Mouse (Mus musculus) CD4-positive, CD25-positive, alpha-beta regulatory T cell, adult 2 months (primary cell): ENCODE measurements around the gene Sfpq.
"Not testable (repeated sequence)": the region's sequence is repeated elsewhere in the genome, so short reads cannot be mapped to it uniquely, and the experiment has no call there.

ENCODE experiments used
- DNase-seq: peaks from one replicate; pipeline ENCODE4 v3.0.0-alpha.2; 2012; ENCODE audit warnings: low read depth, low spot score

Sfpq gene

DNA sequence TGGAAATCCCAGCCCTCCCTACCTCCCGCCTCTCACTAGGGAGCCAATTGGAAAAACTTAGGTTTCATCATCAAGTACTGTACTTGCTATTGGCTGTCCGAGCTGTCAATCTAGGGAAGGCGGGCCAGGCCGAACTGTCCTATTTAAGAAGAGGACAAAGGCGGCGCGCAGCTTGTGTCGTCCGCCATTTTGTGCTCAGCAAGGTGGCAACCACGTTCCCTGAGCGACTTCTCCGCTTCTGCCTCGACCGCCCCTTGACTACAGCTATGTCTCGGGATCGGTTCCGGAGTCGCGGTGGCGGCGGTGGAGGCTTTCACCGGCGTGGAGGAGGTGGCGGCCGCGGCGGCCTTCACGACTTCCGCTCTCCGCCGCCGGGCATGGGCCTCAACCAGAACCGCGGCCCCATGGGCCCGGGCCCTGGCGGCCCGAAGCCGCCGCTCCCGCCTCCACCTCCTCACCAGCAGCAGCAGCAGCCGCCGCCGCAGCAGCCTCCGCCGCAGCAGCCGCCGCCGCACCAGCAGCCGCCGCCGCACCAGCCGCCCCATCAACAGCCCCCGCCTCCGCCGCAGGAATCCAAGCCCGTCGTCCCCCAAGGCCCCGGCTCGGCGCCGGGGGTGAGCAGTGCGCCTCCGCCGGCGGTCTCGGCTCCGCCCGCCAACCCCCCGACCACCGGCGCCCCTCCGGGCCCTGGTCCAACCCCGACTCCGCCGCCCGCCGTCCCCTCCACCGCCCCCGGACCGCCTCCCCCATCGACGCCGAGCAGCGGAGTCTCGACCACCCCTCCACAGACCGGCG lies at the start of gene Sfpq:
Sfpq (plus strand) TSS at position 174 of the 795 bp plus-strand sequence.
- DNase-seq, result peak; percentile 98

DNA sequence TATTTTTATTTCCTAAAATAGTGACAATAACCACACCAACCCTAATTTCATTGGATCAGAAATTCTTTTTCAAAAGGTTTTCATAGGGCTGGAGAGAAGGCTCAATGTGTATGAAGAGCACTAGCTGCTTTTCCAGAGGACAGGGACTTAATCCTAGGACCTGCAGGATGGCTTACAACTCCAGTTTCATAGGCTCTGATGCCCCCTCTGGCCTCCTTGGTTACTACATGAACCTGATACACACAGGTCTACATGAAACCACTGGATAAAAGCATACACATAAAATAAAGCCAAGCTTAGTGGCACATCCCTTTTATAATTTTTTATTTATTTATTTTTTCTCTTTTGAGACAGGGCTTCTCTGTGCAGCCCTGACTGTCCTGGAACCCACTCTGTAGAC lies 43.7 kb upstream of the Sfpq start:
- peak; percentile 65 for DNase-seq

DNA sequence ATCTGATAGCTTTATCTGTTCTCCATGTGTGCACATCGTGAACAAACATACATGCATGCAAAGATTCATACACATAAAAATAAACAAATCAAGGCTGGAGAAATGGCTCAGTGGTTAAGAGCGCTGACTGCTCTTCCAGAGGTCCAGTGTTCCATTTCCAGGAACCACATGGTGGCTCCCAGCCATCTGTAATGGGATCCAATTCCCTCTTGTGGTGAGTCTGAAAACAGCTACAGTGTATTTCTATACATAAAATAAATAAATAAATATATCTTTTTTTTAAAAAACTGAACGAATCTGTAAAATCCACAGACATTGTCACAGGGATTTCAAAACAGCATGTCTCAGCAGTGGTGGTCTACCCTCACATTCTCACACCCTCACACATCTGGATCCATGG lies 42.4 kb upstream of the Sfpq start:
- no peak for DNase-seq

DNA sequence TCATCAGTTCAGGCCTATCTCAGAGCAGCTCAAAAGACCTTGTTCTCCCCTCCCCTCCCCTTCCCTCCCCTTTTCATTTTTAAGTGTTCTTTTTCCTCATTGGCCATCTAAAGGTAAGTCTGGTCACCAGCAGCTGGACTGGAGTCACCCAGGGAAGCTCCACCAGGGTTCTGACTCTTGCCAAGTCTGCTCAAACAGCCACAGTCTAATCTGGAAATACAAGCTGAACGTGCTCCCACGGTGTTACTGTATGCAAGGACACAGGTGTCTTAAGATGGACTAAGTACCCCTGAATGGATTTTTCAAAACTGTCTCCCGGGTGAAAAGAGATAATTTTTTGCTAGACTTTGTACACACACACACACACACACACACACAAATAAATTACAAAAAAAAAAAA lies 37.8 kb upstream of the Sfpq start:
- DNase-seq, result no peak

DNA sequence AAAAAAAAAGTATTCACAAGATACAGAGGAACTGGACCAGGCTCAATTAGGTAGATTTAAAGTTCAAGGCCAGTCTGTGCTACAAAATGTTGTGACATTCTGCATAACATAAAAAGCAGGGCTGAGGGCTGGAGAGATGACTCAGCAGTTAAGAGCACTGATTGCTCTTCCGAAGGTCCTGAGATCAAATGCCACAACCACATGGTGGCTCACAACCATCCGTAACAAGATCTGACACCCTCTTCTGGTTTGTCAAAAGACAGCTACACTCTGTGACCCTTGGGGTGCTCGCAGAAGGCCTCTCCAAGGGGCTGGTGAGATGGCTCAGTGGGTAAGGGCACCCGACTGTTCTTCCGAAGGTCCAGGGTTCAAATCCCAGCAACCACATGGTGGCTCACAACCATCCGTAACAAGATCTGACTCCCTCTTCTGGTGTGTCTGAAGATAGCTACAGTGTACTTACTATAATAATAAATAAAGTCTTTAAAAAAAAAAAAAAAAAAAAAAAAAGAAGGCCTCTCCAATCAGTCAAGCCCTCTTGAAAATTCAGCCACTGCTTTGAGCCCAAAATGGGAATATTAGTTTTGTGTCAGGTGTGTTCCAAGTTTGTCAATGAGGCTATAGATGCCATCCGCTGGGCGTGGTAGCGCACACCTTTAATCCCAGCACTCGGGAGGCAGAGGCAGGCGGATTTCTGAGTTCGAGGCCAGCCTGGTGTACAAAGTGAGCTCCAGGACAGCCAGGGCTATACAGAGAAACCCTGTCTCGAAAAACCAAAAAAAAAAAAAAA lies 37.2 kb upstream of the Sfpq start:
- DNase-seq, result not testable (repeated sequence)

DNA sequence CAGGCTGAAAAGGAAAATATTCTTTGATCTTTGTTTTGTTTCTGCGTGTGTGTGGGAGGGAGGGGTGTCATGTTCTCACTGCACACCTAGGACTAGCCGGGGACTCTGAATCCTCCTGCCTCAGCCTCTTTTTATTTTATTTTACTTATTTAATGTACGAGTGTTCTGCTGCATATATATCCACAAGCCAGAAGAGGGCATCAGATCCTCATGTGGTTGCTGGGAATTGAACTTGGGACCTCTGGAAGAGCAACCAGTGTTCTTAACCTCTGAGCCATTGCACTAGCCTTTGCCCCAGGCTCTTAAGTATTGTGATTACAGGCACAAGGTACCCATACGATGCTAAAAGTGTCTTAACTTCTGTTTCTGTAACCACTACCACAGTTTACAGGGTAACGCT lies 34.4 kb upstream of the Sfpq start:
- no peak for DNase-seq

DNA sequence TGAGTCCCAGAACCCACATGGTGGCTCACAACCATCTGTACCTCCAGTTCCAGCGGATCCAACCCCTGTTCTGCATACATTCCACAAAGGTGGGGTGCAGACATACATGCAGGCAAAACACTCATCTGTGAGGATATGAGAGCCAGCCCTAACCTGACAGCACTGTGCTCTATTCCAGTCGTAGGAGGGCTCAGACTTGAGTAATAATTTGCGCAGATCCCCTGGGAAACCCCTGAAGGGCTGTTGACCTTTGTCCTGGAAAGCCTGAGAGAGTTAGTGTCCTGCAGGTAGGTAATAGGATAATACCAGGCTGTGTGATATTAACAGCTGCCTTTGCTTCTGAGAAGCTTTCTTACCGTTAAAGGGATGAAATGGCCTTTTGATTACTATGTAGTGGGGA lies 32.6 kb upstream of the Sfpq start:
- DNase-seq, result no peak

DNA sequence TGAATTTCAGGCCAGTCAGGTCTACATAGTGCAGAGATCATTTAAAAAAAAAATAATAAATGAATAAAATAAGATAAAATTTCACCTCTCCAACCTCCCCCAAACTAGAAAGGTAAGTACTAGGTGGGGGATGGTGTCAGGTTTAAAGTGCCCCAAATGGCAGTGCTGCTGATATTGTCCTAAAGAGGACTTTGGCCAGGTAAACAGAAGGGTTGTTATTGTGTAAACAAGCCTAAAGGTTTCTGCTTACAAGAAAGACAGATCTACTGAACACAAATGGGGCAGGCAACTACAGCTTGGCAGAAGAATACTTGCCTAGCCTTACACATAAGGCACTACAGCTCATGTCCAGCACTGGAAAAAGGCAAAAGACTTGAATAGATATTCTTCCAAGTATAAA lies 30.6 kb upstream of the Sfpq start:
- no peak for DNase-seq

DNA sequence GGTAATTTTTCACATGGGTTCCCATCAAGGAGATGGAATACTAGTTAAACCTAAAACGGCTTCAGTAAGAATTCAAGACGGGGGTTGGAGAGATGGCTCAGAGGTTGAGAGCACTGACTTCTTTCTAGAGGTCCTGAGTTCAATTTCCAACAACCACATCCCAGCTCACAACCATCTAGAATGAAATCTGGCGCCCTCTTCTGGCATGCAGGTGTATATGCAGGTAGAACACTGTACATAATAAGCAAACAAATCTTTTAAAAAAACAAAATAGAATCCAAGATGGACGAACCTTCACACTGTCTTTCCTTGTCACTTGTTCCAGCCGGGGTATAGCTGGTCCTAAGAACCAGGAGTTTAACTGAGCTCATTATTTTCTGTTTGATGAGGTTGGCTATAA lies 28.8 kb upstream of the Sfpq start:
- peak; percentile 79 for DNase-seq

DNA sequence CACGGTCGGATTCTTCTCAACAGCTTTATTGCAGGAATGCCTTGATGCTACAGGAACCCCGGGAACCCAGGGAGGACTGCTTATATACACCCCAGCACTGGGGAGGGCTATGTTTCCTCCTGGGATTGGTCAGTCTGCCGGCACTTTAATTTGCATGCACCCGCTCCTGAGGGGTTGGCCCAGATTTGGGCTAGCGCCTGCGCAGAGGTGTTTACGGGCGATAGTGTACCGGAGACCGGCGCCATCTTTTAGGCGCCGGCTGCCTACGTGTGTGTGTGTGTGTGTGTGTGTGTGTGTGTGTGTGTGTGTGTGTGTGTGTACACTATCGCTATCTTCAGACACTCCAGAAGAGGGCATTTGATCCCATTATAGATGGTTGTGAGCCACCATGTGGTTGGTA lies 21.8 kb upstream of the Sfpq start:
- DNase-seq, result not testable (repeated sequence)

DNA sequence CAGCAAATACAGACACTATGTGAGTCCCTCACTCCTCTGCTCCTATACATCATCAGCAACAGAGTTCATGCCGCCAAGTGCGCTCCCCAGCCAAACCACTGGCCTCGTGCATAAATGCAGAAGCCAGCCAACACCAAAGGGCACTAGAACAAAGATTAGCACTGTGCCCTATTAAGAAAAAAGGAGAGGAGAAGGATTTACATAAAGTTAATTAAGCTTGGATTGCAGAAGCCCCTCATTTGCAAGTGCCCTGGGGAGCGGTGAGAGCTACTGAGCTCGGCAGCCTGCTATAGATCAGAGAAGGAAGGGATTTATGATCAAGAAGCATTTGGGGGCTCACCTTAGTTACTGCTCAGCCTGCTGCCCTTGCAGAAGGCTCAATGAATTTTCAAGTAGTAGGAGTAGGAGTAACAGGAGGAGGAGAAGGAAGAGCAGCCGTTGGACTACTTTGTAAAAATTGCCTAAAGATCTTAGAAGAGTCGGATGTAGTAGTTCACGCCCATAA lies 20.5 kb upstream of the Sfpq start:
- no peak for DNase-seq

DNA sequence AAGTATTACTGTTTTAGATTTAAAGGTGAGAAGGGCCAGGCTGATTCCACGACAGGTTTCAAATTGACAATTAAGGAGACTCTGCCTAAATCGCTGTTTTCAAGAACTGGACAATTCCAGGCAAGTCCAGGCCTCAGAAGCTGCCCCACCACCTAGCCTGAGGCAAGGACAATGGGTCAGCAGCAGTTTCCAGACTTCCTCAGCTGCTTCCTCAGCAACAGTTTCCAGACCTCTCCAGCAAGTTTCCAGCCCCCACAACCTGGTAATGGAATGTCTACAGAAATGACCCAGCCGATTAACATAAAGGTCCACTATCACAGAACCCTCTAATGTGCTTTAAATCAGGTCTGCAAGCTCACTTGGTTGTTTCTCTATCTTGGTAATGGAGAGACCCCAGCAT lies 16.7 kb upstream of the Sfpq start:
- no peak for DNase-seq

DNA sequence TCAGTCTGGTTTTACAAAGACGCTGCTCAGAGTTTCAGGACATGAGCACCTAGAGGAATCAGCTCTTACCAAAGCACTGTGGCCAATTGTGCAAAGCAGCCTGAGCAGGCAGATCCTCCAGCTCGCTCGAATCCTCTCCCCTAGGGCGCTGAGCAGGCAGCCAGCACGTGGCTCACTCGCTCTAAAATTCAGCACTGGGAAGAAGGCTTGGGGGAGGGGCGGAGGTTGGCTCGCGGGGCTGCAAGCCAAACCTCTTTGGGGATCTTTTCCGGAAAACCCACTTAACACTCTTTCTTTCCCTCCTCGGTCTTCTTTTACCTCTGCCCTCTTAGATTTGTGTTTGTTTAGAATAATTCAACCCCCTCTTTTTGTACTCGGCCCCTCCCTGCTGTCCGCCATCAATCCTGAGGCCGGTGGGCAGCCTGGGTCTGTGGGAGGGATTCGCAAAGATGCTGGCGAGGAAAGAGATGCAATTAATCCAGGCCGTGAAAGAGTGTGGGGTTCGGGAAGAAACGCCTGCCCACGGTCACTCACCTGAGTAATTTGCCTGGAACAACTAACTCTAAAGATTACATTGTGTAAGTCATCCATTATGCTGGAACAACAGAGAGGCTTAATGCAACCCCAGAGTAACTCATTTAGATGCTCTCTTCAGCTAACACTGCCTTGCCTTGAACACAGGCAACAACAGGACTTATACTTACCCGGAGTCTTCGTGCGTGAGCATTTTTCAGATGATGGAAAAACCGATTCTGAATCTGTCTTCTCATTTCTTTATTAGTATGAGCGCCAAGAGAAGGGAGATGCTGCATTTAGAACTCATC lies 15.8 kb upstream of the Sfpq start:
- DNase-seq, result no peak

DNA sequence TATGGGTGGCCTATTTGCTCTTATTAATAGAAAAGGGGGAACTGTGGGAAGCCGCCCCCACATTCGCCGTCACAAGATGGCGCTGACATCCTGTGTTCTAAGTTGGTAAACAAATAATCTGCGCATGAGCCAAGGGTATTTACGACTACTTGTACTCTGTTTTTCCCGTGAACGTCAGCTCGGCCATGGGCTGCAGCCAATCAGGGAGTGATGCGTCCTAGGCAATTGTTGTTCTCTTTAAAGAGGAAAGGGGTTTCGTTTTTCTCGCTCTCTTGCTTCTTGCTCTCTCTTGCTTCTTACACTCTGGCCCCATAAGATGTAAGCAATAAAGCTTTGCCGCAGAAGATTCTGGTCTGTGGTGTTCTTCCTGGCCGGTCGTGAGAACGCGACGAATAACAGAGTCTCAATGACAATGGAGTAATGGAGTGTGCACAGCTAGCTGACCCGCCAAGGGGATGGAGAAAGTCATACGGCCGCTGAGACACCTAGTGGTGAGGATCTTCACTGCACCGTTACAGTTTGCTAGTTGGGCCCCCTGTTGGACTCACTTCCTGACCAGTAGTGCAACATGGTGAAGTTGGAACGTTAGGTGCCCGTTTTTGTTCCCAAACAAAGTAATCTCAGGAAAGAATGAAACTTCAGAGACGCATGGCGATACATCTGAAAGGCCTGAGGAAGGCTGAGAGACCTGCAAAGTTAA lies 5.7 kb upstream of the Sfpq start:
- peak; percentile 91 for DNase-seq

DNA sequence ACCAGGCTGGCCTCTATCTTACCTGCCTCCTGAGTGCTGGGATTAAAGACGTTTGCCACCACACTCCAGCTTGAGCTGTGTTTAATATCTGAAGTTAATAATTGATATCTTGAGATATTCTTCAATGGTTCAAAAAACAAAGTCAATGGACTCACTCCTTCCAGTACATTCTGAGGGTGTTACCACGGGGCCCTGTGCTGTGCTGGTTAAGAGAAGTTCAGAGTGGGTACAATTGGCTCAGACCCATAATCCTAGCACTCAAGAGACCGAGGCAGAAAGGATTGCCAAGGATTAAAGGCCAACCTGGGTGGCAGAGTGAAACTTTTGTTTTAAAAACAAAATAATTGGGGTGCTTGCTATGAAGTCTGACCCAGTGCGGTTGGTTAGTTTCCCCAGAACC lies 4.8 kb upstream of the Sfpq start:
- no peak for DNase-seq

DNA sequence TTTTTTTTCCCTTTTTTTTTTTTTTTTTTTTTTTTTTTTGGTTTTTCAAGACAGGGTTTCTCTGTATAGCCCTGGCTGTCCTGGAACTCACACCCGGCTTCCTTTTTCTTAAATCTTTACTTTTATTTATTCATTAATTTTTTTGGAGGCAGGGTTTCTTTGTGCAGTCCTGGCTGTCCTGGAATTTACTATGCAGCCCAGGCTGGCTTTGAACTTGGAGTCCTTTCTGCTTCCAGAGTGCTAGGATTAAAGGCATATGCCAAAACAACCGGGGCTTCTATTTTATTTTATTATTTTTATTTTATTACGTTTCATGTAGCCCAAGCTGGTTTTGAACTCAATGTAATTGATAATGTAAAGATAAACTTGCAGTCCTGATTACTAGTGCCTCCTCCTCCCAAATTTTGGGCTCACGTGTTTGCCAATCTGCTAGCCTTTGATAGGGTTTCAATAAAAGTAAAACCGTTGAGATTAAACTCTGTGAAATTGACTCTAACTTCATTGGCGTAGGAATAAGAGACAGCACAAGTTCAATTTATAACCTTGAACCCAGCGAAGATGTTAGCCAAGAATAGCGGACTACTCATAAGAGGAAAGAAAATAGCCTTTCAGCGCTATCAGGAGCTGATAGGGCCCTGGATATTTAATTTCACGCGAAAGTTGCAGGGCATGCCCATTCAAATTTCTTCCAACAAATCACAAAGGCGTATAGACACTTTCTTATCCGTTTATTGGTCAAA lies 543 bp upstream of the Sfpq start:
- no peak for DNase-seq

DNA sequence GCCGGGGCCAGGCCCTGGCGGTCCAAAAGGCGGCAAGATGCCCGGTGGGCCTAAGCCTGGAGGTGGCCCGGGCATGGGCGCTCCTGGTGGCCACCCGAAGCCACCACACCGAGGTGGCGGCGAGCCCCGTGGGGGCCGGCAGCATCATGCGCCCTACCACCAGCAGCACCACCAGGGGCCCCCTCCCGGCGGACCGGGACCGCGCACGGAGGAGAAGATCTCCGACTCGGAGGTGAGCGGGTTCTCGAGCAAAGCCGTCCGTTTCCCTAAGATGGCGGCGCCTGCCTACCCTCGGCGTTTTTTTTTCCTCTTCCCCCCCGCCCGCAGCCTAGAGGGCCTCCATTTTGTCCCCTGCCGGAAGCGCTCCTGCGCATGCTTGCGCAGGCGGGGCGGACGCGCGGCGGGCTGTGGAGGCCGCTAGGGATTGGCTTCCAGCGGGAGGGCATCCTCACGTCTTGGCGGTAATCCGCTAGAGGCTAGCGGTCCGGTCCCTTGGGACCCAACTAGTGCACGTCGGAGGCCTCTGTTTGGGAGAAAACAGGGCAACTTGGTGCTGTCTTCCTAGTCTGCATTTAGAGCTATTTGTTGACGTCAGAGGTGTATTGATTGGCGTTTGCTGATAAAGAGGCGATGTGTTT lies 984 bp downstream of the Sfpq start:
- DNase-seq, result peak; percentile 95

DNA sequence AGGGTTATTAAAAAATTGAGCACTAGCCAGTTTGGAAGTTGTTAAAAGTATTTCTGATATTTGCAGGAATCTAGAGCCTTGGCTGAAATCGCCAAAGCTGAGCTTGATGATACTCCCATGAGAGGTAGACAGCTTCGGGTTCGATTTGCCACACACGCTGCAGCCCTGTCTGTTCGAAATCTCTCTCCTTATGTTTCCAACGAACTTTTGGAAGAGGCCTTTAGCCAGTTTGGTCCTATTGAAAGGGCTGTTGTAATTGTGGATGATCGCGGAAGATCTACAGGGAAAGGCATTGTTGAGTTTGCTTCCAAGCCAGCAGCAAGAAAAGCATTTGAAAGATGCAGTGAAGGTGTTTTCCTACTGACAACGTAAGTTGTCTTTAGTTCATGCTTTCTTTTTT lies 2.1 kb downstream of the Sfpq start:
- DNase-seq, result no peak

DNA sequence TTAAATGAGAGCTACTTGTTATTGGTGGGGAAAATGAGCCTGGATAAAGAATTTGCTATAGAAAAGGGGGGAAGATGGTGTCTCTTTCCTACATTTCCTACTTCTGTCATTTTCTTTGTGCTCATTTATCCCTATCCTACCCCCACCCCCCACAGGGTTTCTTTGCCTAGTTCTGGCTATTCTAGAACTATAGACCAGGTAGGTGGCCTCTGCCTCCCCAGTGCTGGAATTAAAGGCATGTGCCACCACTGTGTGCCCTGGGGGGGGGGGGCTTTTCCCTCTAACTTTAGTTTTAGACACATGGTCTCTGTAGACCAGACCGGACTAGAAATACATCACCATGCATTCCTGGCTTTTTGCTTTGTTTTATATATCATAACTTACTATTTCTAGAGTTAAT lies 3.1 kb downstream of the Sfpq start:
- DNase-seq, result no peak

DNA sequence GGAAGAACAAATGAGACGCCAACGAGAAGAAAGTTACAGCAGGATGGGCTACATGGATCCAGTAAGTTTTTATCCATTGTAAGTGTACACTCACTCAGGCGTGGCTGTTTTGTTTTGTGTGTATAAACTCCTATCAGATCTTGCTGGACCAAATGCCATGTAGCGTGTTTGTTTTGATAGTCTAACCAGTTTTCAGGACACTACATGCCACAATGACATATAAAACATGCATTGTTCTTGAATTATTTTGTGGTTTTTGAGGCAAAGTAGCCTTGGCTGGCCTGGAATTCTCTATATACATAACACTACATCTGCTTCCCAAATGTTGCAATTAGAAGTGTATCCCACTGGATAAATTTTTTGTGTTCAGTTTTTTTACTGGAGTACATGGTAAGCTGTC lies 5.7 kb downstream of the Sfpq start:
- no peak for DNase-seq
